Mouse (Mus musculus) cerebellum, adult 2 months (tissue): ENCODE data around the gene Gpsm2. TPM values are rescaled to one million over a fixed set of nuclear protein-coding genes. Genes with fewer than 3 reads are reported as not detected.
"Not testable (repeated sequence)": the region's sequence is repeated elsewhere in the genome, so short reads cannot be mapped to it uniquely, and the experiment has no call there.

Experiments used
- DNase-seq, 2 experiments: peaks; one replicate each; pipeline ENCODE4 v3.0.0; 2021
- H3K27ac ChIP-seq: fragments of 200-500 bp; 2 replicates; pipeline ENCODE4 v1.5.1; 2012; ENCODE audit warnings: low read length, control low read depth, inconsistent platforms; ENCODE audit not compliant: insufficient read depth
- H3K27me3 ChIP-seq: fragments of 200-500 bp; 2 replicates; pipeline ENCODE4 v1.6.1; 2012; ENCODE audit warnings: inconsistent platforms, mild to moderate bottlenecking, low read length, moderate library complexity; ENCODE audit not compliant: control insufficient read depth, insufficient read depth
- H3K4me1 ChIP-seq: fragments of 200-500 bp; 2 replicates; pipeline ENCODE4 v1.6.1; 2011; ENCODE audit warnings: low read length; ENCODE audit not compliant: control insufficient read depth, insufficient read depth
- H3K4me3 ChIP-seq: fragments of 200-500 bp; replicated peaks from 2 replicates; pipeline ENCODE3; 2011; ENCODE audit warnings: mild to moderate bottlenecking, low read depth, low read length, control low read depth; ENCODE audit not compliant: insufficient read depth
- CTCF ChIP-seq: fragments of 200-500 bp; IDR thresholded peaks from 2 replicates; pipeline ENCODE4 v1.5.1; 2011; ENCODE audit warnings: low read depth, mild to moderate bottlenecking, control low read depth, low read length, moderate library complexity, borderline replicate concordance; ENCODE audit not compliant: insufficient read depth
- POLR2A ChIP-seq: fragments of 200-500 bp; IDR thresholded peaks from 2 replicates; pipeline ENCODE4 v1.6.1; 2011; ENCODE audit warnings: low read length, control low read depth, borderline replicate concordance; ENCODE audit not compliant: insufficient read depth
- WGBS: fragments of 180-500 bp; shearing (Covaris S2); methylation state at CpG from one replicate; pipeline ENCODE4 v1.1.7; 2018; 5-methylcytosine and 5-hydroxymethylcytosine counted together
- polyA plus RNA-seq: library from polyadenylated mRNA; depleted of rRNA; stranded (reverse); fragments of >200 nt; gene quantifications from 2 replicates; pipeline ENCODE4 v1.2.3, GENCODE M21; 2012

Gpsm2 gene
- polyA plus RNA-seq, 1 experiment, result 9.3 TPM

DNA sequence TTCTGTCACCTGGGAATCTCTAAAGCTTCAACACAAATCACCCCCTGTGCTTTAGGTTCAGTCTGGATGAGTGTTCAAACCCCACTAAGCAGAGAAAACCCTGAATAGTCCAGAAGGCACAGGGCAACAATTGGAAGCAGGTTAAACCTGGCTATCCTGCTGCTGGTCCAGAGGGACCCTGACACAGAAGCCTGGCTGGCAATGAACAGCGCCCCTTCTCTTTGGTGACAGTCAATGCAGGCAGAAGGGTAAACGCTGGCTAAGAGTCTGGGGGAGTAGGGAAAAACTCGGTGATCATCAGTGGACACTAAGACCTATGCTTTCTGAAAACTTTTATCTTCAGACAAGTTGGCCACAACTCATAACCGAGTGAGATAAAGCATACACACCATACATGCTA, 22.3 kb downstream of the Gpsm2 start:
- H3K4me1 ChIP-seq, result no peaks in the 10 kb centered on the region
- no peak for TF ChIP-seq CTCF
- TF ChIP-seq POLR2A, result no peak
- 89% methylated on average over 4 of the region's 4 CpGs for WGBS
- H3K27me3 ChIP-seq, result no peaks in the 10 kb centered on the region
- DNase-seq, result no peak
- H3K4me3 ChIP-seq, result no peak overlapping the region
- no peak overlapping the region for H3K27ac ChIP-seq

DNA sequence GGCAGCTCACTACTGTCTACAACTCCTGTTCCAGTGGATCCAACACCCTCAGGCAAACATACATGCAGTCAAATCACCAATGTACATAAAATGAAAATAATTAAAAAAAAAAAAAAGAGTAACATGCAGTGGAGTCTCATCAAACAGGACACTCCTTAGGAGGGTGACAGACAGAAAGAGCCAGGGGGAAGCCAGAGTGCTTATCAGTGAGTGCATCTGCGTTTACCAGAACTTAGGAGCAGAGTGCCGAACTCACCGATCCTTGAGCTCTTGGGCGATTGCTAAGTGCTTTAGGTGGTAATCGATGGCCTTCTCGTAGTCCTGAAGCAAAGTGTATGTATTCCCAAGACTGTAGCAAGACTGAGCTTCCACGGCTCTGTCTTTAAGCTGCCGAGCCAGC, 23.4 kb downstream of the Gpsm2 start:
- 96% methylated on average over 8 of the region's 8 CpGs for WGBS
- Histone ChIP-seq H3K4me1 (no peaks in the 10 kb centered on the region), H3K27ac (no peak overlapping the region), H3K4me3 (no peak overlapping the region), H3K27me3 (no peaks in the 10 kb centered on the region)
- no peak for DNase-seq
- TF ChIP-seq POLR2A, result no peak
- TF ChIP-seq CTCF, result no peak

DNA sequence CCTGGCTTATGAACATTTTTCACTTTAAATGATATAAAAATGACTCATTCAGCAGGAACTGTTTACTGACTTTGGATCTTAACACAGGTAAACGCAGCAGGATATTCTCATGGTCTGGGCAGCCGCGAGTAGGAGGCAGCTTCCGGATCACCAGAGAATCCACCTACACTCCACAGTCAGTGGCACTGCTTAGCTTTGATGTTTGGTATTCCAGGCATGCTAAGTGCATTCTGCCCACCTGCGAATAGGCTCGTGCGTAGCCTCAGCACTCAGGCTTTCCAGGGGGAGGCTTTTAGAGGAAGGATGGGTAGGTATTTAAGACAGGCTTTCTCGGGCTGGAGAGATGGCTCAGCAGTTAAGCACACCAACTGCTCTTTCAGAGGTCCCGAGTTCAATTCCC, 27.8 kb downstream of the Gpsm2 start:
- DNase-seq, result no peak
- no peak overlapping the region for H3K27ac ChIP-seq
- H3K27me3 ChIP-seq, result no peaks in the 10 kb centered on the region
- H3K4me3 ChIP-seq, result no peak overlapping the region
- TF ChIP-seq CTCF (no peak), POLR2A (no peak)
- WGBS, result 94% methylated on average over 9 of the region's 9 CpGs
- no peaks in the 10 kb centered on the region for H3K4me1 ChIP-seq

DNA sequence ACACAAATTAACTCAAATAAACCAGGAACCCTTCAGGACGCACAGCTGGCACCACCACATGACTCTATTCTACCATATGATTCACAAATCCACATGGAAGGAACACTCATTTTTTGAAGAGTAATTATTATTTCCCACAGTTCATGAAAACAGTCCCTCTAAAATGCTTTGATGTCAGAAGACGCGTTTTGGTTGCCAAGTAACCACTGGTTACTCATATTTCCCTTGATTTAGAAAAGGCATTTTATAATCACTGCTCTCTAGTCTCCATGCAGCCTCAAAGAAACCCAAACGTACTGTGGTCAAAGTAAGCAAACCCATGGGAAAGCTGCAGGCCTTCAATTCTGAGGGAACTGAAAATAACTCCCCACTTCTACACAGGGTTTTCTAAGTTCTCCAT, 32.1 kb downstream of the Gpsm2 start:
- no peaks in the 10 kb centered on the region for H3K4me1 ChIP-seq
- H3K27ac ChIP-seq, result no peak overlapping the region
- TF ChIP-seq CTCF, result no peak
- no peaks in the 10 kb centered on the region for H3K27me3 ChIP-seq
- WGBS, result 72% methylated on average over 4 of the region's 4 CpGs
- no peak overlapping the region for H3K4me3 ChIP-seq
- no peak for DNase-seq

- Histone ChIP-seq H3K27ac (no peak overlapping the region), H3K4me3 (no peak overlapping the region), H3K27me3 (no peaks in the 10 kb centered on the region), H3K4me1 (no peaks in the 10 kb centered on the region)
- TF ChIP-seq CTCF (no peak), POLR2A (no peak)
- 44% methylated on average over 8 of the region's 8 CpGs for WGBS
- no peak for DNase-seq
Measured at GRCm38 (mm10) chr3:108689446-108689845, 32.7 kb downstream of the Gpsm2 start.

DNA sequence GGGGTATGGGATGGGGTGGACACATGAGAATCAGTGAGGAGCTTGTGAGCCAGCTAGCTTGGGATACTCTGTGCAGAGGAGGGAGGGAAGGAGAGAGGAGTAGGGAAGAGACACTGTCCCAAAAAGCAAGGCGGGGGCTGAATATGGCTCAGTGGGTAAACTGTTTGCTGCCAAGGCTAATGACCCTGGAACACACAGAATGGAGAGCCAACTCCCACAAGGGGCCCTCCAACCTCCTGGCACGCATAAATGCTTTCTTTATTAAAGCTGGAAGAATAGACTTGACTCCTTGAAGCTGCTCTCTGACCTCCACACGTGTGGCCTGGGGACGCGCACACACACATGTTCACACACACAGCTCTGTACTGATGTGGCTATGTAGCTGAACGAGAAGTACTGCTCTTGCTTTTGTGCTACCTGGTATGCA, 33.1 kb downstream of the Gpsm2 start:
- Histone ChIP-seq H3K27me3 (no peaks in the 10 kb centered on the region), H3K4me3 (no peak overlapping the region)
- 20% methylated on average over 6 of the region's 6 CpGs for WGBS

DNA sequence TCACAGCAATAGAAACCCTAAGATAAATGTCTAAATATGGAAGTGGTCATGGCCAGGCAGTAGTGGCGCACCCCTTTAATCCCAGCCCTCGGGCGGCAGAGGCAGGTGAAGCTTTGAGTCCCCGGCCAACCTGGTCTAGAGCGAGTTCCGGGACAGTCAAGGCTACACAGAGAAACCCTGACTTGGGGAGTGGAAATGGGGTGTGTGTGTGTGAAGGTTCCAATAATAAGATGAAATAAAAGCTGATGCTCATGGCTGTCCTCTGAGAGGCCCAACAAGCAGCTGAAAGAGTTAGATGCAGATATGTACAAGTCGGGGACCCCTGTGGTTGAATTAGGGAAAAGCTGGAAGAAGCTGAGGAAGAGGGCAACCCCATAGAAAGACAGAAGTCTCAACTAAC, 36.4 kb downstream of the Gpsm2 start:
- H3K27me3 ChIP-seq, result no peaks in the 10 kb centered on the region
- no peak overlapping the region for H3K4me3 ChIP-seq
- no peak for DNase-seq
- WGBS, result 95% methylated on average over 7 of the region's 7 CpGs
- H3K27ac ChIP-seq, result no peak overlapping the region
- H3K4me1 ChIP-seq, result no peaks in the 10 kb centered on the region
- TF ChIP-seq POLR2A, result no peak
- TF ChIP-seq CTCF, result no peak

More for the DNA sequence above, 33.1 kb downstream of the Gpsm2 start:
- TF ChIP-seq POLR2A (no peak), CTCF (no peak)
- no peak for DNase-seq
- Histone ChIP-seq H3K27ac (no peak overlapping the region), H3K4me1 (no peaks in the 10 kb centered on the region)

GRCm38 (mm10) chr3:108683597-108683996, 38.5 kb downstream of the Gpsm2 start:
- H3K27ac ChIP-seq, DNase-seq: not testable (repeated sequence)
- 95% methylated on average over 5 of the region's 5 CpGs for WGBS

DNA sequence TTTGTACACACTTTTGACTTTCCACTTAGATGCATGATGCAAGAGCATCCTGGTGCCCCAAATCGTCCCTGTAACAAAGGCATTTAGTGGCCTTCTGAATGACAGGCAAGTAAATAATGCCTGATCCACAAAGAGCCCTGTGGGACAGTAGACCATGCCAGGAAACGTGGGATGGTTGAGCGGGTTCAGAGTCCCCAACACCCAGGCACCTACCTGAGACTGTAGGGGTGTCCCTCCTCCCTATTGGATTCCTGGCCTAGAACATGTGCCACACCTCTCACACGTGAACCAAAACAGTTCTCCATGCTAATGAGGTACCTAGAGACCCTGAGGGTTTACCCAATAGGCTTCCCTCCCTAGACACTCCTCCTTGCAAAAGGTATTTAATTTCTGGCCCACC, 41.1 kb downstream of the Gpsm2 start:
- no peak for TF ChIP-seq CTCF
- TF ChIP-seq POLR2A, result no peak
- 73% methylated on average over 4 of the region's 4 CpGs for WGBS
- H3K27me3 ChIP-seq, result no peaks in the 10 kb centered on the region
- H3K4me1 ChIP-seq, result no peaks in the 10 kb centered on the region
- DNase-seq, result no peak
- no peak overlapping the region for H3K4me3 ChIP-seq
- no peak overlapping the region for H3K27ac ChIP-seq

More at GRCm38 (mm10) chr3:108683597-108683996, 38.5 kb downstream of the Gpsm2 start:
- not testable (repeated sequence) for H3K27me3 ChIP-seq, H3K4me3 ChIP-seq, H3K4me1 ChIP-seq
